Mouse (Mus musculus): ENCODE results near the gene Nfib.

Gene Nfib

GRCm38 (mm10) chr4:82362294-82362693 is 343.3 kb downstream of the Nfib start:
- ATAC-seq (ENCODE audit: low TSS enrichment): no peak

- no peak for ATAC-seq (ENCODE audit: low TSS enrichment)
Observed at GRCm38 (mm10) chr4:82360081-82360511, 345.5 kb downstream of the Nfib start.

GRCm38 (mm10) chr4:82359110-82359509 is 346.4 kb downstream of the Nfib start:
- ATAC-seq (ENCODE audit: low TSS enrichment): no peak

GRCm38 (mm10) chr4:82349006-82349405 is 356.5 kb downstream of the Nfib start:
- no peak for ATAC-seq (ENCODE audit: low TSS enrichment)

- peak; percentile 41; the same call in 1 of the 2 replicates for ATAC-seq (ENCODE audit: low TSS enrichment)
Observed at GRCm38 (mm10) chr4:82344787-82345186, 360.8 kb downstream of the Nfib start.

- no peak for ATAC-seq (ENCODE audit: low TSS enrichment)
Observed at GRCm38 (mm10) chr4:82344224-82344623, 361.3 kb downstream of the Nfib start.

GRCm38 (mm10) chr4:82338930-82339329 is 366.6 kb downstream of the Nfib start:
- ATAC-seq (ENCODE audit: low TSS enrichment): peak; percentile 82

GRCm38 (mm10) chr4:82338481-82338880 is 367.1 kb downstream of the Nfib start:
- peak; percentile 60 for ATAC-seq (ENCODE audit: low TSS enrichment)

- no peak for ATAC-seq (ENCODE audit: low TSS enrichment)
Observed at GRCm38 (mm10) chr4:82336951-82337381, 368.6 kb downstream of the Nfib start.

- ATAC-seq (ENCODE audit: low TSS enrichment): no peak
Observed at GRCm38 (mm10) chr4:82335266-82335865, 370.2 kb downstream of the Nfib start.

GRCm38 (mm10) chr4:82333413-82333812 is 372.1 kb downstream of the Nfib start:
- ATAC-seq (ENCODE audit: low TSS enrichment): no peak

GRCm38 (mm10) chr4:82330095-82330494 is 375.5 kb downstream of the Nfib start:
- no peak for ATAC-seq (ENCODE audit: low TSS enrichment)

- no peak for ATAC-seq (ENCODE audit: low TSS enrichment)
Observed at GRCm38 (mm10) chr4:82326140-82326529, 379.4 kb downstream of the Nfib start.

GRCm38 (mm10) chr4:82325409-82326139 is 380.0 kb downstream of the Nfib start:
- ATAC-seq (ENCODE audit: low TSS enrichment): no peak

GRCm38 (mm10) chr4:82324977-82325376 is 380.6 kb downstream of the Nfib start:
- no peak for ATAC-seq (ENCODE audit: low TSS enrichment)

- ATAC-seq (ENCODE audit: low TSS enrichment): no peak
Observed at GRCm38 (mm10) chr4:82321008-82321407, 384.5 kb downstream of the Nfib start.

GRCm38 (mm10) chr4:82319388-82319787 is 386.2 kb downstream of the Nfib start:
- peak; percentile 57 for ATAC-seq (ENCODE audit: low TSS enrichment)

- ATAC-seq (ENCODE audit: low TSS enrichment): no peak
Observed at GRCm38 (mm10) chr4:82316168-82316567, 389.4 kb downstream of the Nfib start.

- no peak for ATAC-seq (ENCODE audit: low TSS enrichment)
Observed at GRCm38 (mm10) chr4:82315710-82316109, 389.8 kb downstream of the Nfib start.

- ATAC-seq (ENCODE audit: low TSS enrichment): no peak
Observed at GRCm38 (mm10) chr4:82310924-82311734, 394.4 kb downstream of the Nfib start.

- ATAC-seq (ENCODE audit: low TSS enrichment): no peak
Observed at GRCm38 (mm10) chr4:82306045-82306444, 399.5 kb downstream of the Nfib start.

- peak; percentile 68 for ATAC-seq (ENCODE audit: low TSS enrichment)
Observed at GRCm38 (mm10) chr4:82304148-82304871, 401.2 kb downstream of the Nfib start.

All from frontal cortex, adult (tissue).